Mouse (Mus musculus): ENCODE results near the gene Epm2a. TPM values are rescaled to one million over a fixed set of nuclear protein-coding genes. Genes with fewer than 3 reads are reported as not detected.

The Epm2a gene
- polyA plus RNA-seq, 1 experiment from 2014 or later: 0.25 TPM

GRCm38 (mm10) chr10:11439342-11439741 is 96.1 kb downstream of the Epm2a start:
- Histone ChIP-seq H3K36me3 (no peaks in the 10 kb centered on the region), H3K4me2 (no peak overlapping the region), H3K4me1 (no peaks in the 10 kb centered on the region), H3K27ac (no peak overlapping the region), H3K4me3 (replicated peaks) (no peak overlapping the region), H3K9ac (no peak overlapping the region), H3K9me3 (replicated peaks) (no peaks in the 10 kb centered on the region), H3K27me3 (no peaks in the 10 kb centered on the region)
- WGBS: 92% methylated on average over 6 of the region's 6 CpGs
- no peak for ATAC-seq (replicated peaks; ENCODE audit: low FRiP score)

GRCm38 (mm10) chr10:11449556-11450305 is 106.5 kb downstream of the Epm2a start:
- no peaks in the 10 kb centered on the region for H3K27me3 ChIP-seq
- ATAC-seq (replicated peaks; ENCODE audit: low FRiP score): peak; percentile 94
- H3K27ac ChIP-seq: no peak overlapping the region
- H3K4me3 ChIP-seq (replicated peaks): 0 out of 2 replicates have a peak overlapping the region, but pooled peaks have one; percentile 14
- H3K4me2 ChIP-seq: peak overlapping the region; percentile 51
- WGBS: 27% methylated on average over 23 of the region's 23 CpGs
- H3K36me3 ChIP-seq: no peaks in the 10 kb centered on the region
- H3K4me1 ChIP-seq: peaks cover 10% of the 10 kb centered on the region; the same call in 1 of the 2 replicates
- H3K9me3 ChIP-seq (replicated peaks): no peaks in the 10 kb centered on the region
- no peak overlapping the region for H3K9ac ChIP-seq

GRCm38 (mm10) chr10:11452537-11452936 is 109.3 kb downstream of the Epm2a start:
- no peak overlapping the region for H3K4me2 ChIP-seq
- no peak overlapping the region for H3K4me3 ChIP-seq (replicated peaks)
- H3K9ac ChIP-seq: no peak overlapping the region
- ATAC-seq (replicated peaks; ENCODE audit: low FRiP score): no peak
- H3K36me3 ChIP-seq: no peaks in the 10 kb centered on the region
- peaks cover 10% of the 10 kb centered on the region; the same call in 1 of the 2 replicates for H3K4me1 ChIP-seq
- H3K9me3 ChIP-seq (replicated peaks): no peaks in the 10 kb centered on the region
- 86% methylated on average over 2 of the region's 2 CpGs for WGBS
- no peaks in the 10 kb centered on the region for H3K27me3 ChIP-seq
- no peak overlapping the region for H3K27ac ChIP-seq

GRCm38 (mm10) chr10:11457445-11457844 is 114.2 kb downstream of the Epm2a start:
- Histone ChIP-seq H3K36me3 (no peaks in the 10 kb centered on the region), H3K9me3 (replicated peaks) (no peaks in the 10 kb centered on the region), H3K4me1 (no peaks in the 10 kb centered on the region), H3K9ac (no peak overlapping the region), H3K27me3 (no peaks in the 10 kb centered on the region), H3K4me2 (no peak overlapping the region), H3K4me3 (replicated peaks) (no peak overlapping the region), H3K27ac (no peak overlapping the region)
- ATAC-seq (replicated peaks; ENCODE audit: low FRiP score): no peak
- 59% methylated on average over 1 of the region's 1 CpGs for WGBS

- 41% methylated on average over 28 of the region's 28 CpGs for WGBS
- H3K4me1 ChIP-seq: no peaks in the 10 kb centered on the region
- no peak overlapping the region for H3K4me2 ChIP-seq
- H3K27ac ChIP-seq: no peak overlapping the region
- H3K27me3 ChIP-seq: no peaks in the 10 kb centered on the region
- peak; percentile 98 for ATAC-seq (replicated peaks; ENCODE audit: low FRiP score)
- H3K9me3 ChIP-seq (replicated peaks): peaks cover 12% of the 10 kb centered on the region
- H3K4me3 ChIP-seq (replicated peaks): no peak overlapping the region
- no peaks in the 10 kb centered on the region for H3K36me3 ChIP-seq
- no peak overlapping the region for H3K9ac ChIP-seq
These were observed 148.8 kb downstream of the Epm2a start for GRCm38 (mm10) chr10:11491956-11492355.

Other genes starting within 250 kb of the Epm2a start
- 17.6 and 17.7 TPM in 2 replicates for gene Shprh, start 194.0 kb upstream of the Epm2a start, polyA plus RNA-seq (2015; fragmentation: Nextera tagmentation; extraction: Ambion mirVana)
- gene Fbxo30, start 62.1 kb upstream of the Epm2a start, polyA plus RNA-seq (2015; fragmentation: Nextera tagmentation; extraction: Ambion mirVana): 35.7 and 36.0 TPM in 2 replicates